Mouse (Mus musculus) ES-Bruce4 (cell line): ENCODE measurements around the gene Dgkq.

ENCODE experiments used
- CTCF ChIP-seq: IDR thresholded peaks from one replicate; pipeline ENCODE4 v1.8.1; 2011; ENCODE audit warnings: low read depth, low read length
- EP300 ChIP-seq: IDR thresholded peaks from 2 replicates; pipeline ENCODE4 v1.6.1; 2011; ENCODE audit warnings: low read depth, low read length; ENCODE audit not compliant: insufficient read depth
- POLR2A ChIP-seq: IDR thresholded peaks from one replicate; pipeline ENCODE4 v1.8.1; 2011; ENCODE audit warnings: low read length; ENCODE audit not compliant: insufficient read depth

DNA sequence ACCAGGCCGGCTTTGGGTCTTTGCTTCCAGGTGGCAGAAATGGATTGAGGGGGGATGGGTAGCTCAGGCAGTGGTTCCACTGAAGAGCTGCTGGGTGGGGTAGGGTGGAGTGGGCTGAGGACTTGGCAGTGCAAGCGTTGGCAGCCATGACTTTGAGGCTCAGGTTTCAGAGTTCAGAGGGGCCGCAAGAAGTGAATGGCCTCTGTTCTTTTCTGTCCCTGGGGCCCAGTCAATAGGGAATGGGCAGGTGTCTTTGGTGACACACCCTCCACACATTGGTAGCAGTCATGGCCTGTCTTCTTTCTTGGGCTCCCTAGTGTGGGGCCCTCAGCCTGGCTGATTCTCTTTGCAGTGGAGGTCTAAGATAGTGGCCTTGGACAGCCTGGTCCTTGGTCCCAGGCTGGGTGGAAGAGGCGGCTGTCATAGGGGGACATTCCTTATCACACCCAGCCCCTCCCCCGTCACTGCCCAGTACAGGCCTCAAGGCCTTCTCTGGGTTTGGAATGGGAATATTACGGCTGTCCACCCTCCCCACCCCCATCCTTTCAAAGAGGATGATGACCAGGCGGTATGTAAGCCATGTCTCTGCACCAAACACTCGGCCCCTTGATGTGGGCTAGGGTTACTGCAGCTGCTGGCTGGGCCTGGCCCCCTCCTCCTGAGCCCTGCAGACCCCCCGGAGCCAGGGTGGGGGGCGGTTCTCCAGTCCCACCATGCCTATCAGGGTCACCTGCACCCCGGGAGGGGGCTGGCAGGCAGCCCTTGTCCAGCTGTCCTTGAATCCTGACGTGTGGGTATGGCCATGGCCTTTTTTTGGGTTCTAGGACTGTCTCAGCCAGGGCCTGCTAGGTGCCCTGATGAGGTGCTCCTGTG lies 34.5 kb upstream of the Dgkq start:
- TF ChIP-seq POLR2A, result no peak
- no peak for TF ChIP-seq CTCF
- no peak for TF ChIP-seq EP300
